Mouse (Mus musculus) erythroid progenitor cell, adult 5-6 weeks (primary cell): Measurements from ENCODE around the gene Ccp110. TPM values are rescaled to one million over a fixed set of nuclear protein-coding genes. Genes with fewer than 3 reads are reported as not detected.

Source experiments
- ATAC-seq: replicated peaks from 2 replicates; pipeline ENCODE4 v1.8.0; 2016; ENCODE audit warnings: moderate number of reproducible peaks, mild to moderate bottlenecking, moderate TSS enrichment, inconsistent platforms; ENCODE audit not compliant: poor library complexity, low FRiP score, severe bottlenecking
- total RNA-seq, 2 experiments: library from RNA; stranded (forward) in 1 of 2; stranded (reverse) in 1 of 2; fragments of 150-400 nt in 1 of 2; fragments of 186-747, 209-891 nt in 1 of 2; gene quantifications; 2 replicates each; pipeline versions ENCODE4 v1.2.3 to v1.2.4; 2015 to 2017; ENCODE audit warnings: low replicate concordance in 2 of 2

The Ccp110 gene
- 95.9 and 114 TPM in 2 replicates for total RNA-seq (2015; ENCODE audit: low replicate concordance)
- total RNA-seq (2017; ENCODE audit: low replicate concordance) = 103 and 138 TPM in 2 replicates

DNA sequence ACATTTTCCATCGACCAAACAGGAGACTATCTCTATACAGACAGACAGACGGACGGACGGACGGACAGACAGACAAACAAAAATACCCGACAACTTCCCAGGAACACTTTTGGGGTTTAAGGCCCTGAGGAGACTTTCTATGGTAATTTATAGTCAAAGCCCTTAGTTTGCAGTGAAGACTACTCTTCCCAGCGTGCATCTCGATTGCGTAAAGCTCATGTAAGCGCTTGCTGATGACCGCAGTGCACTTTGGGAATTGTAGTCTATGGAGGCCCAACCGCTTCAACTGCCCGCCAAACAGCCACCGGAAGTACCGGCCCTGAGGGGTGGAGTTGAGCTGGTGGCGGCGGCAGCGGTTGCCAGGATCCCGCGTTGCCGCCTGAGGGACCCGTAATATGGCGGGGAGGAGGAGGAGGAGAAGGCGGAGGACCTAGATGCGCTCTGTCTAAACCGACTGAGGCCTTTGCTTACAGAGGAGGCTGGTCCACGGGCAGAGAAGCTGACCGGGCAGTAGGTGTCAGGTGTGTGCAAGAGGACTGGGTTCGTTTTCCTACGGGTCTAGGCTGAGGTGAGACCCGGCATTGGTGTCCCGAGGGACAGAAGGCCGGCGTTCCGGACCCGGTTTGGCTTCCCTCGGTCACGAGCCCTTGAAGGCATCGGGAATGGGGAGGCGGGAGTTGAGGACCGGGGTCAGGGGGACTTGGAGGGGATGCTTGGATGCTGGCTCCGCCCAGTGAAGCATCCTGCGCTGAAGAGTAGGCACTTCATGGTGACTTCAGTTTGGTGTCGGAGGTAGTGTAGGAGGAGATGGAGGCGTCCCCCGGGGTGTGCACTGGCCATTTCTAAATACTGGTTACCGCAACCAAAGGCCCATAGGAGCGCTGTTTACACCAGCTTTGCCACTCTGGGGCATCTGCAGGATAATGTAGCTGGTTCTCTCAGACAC, at the start of gene Ccp110:
Gene Ccp110, plus strand, starts transcription at position 325 of the 946 bp plus-strand sequence.
- ATAC-seq = peak; percentile 99

GRCm38 (mm10) chr7:118667773-118668172, 44.6 kb upstream of the Ccp110 start:
- no peak for ATAC-seq

GRCm38 (mm10) chr7:118670142-118670541, 42.2 kb upstream of the Ccp110 start:
- no peak for ATAC-seq

- no peak for ATAC-seq
Measured at GRCm38 (mm10) chr7:118676826-118677225, 35.5 kb upstream of the Ccp110 start.

GRCm38 (mm10) chr7:118688199-118688598, 24.2 kb upstream of the Ccp110 start:
- ATAC-seq = peak; percentile 61

DNA sequence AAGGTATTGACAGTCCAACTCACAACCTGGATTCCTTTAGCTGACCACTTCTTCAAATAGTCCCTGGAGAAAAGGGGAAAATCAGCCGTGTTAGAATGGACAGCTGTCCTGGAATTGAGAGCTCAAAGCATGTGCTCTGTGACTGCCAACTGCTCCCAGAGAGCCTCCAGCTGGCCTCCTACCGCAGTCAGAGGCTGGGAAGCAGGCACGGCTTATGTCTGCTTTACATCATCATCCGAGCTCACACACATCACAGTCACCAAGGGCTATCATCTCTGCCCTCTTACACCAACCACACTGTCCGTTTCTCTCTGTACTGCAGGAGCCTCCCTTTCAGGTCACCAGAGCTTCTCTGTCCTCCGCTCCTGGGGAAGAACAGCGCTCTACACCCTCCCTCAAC, 23.3 kb upstream of the Ccp110 start:
- no peak for ATAC-seq

DNA sequence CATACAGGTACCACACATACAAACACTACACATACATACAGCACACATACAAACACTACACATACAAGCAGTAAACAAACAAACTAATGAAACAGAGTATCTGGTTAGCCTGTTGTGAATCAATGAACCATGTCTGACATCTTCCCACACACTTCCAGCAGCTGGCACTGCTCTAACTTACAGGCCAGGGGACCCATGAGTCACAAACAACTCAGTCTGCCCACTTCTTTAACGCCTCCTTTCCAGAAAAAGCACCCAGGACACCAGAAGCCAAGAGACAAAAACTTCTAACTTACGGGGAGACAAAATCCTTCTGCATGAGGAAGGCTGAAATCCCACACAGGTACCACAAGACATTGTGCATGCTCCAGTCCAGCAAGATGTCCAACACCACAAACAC, 21.1 kb upstream of the Ccp110 start:
- no peak for ATAC-seq

DNA sequence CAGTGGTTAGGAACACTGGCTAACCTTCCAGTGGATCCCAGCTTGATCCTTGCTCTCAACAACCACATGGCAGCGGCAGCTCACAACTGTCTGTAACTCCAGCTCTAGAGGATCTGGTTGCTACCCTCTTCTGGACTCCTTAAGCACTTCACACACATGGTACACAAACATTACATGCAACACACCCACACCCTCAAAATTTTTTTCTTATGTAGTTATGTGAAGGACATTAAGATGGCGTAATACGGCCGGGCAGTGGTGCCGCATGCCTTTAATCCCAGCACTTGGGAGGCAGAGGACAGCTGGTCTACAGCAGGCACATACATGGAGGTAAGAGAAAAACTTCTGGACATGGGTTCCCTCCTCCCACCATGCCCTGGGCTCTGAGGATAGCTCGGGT, 16.2 kb upstream of the Ccp110 start:
- ATAC-seq = no peak

GRCm38 (mm10) chr7:118697168-118697567, 15.2 kb upstream of the Ccp110 start:
- ATAC-seq = no peak

- no peak for ATAC-seq
Measured at GRCm38 (mm10) chr7:118698882-118699281, 13.5 kb upstream of the Ccp110 start.

DNA sequence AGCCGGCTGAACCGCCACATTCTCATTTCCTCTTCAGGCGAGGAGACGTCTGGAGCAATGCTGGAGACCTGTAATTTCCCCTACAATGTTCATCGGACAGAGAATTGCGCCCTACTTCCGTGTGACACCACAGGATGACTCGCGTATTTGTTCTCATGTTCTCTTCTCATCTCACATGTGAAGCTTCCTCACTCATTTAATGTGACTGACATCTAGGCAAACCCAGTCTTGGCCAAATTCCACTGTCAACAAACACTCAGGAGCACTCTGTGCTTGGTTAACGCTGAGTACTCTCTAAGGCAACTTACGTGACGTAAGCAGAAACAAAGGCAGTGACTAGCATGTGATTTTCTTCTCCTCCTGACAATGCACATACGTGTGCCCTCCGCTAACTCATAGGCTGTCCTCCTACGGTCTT, 9.2 kb upstream of the Ccp110 start:
- no peak for ATAC-seq

- no peak for ATAC-seq
Measured at GRCm38 (mm10) chr7:118704001-118704850, 8.1 kb upstream of the Ccp110 start.

DNA sequence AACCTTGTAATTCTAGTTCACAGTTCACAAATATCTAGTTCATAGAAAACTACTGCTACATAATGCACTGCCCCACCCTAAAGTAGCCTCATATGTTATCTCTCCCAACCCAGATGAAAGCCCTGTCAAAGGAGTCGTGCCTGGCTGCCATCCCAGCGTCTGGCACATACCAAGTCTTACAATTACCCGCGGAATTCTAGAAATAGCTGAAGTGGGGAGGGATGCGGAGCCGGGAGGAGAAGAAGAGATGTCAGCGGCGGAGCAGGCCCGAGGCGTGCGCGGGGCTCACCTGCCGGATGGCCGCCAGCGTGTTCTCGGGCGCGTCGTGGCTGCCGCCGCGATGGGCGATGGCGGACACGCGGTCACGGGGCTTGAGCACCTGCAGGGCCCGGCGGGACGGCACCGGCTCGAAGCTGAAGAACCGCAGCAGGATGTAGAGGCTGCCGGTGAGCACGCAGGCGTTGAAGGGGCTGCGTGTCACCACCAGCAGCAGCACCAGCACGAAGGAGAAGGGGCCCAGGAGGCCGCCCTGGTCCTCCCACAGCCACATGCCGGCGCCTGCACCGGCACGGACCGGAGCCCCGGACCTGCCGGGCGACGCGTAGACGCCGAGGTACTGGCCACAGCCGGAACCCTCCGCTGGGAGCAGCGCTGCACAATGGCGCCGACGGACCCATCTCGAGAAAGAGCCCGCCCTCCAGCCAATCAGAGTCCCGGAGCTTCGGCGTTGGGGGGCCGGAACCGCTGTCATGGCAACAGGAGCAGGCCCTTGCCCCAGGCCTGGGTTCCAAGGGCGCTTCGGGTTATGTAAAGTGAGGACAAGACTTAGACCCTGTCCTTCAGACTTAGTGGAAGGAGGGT, 7.0 kb upstream of the Ccp110 start, which contains the start of gene Gde1:
Gene Gde1, minus strand, starts transcription at position 678 of the 861 bp plus-strand sequence.
- peak; percentile 92 for ATAC-seq

- no peak for ATAC-seq
Measured at GRCm38 (mm10) chr7:118706051-118706450, 6.3 kb upstream of the Ccp110 start.

GRCm38 (mm10) chr7:118706488-118706887, 5.9 kb upstream of the Ccp110 start:
- no peak for ATAC-seq

- ATAC-seq = no peak
Measured at GRCm38 (mm10) chr7:118707216-118707615, 5.1 kb upstream of the Ccp110 start.

GRCm38 (mm10) chr7:118708002-118708401, 4.3 kb upstream of the Ccp110 start:
- ATAC-seq = no peak

DNA sequence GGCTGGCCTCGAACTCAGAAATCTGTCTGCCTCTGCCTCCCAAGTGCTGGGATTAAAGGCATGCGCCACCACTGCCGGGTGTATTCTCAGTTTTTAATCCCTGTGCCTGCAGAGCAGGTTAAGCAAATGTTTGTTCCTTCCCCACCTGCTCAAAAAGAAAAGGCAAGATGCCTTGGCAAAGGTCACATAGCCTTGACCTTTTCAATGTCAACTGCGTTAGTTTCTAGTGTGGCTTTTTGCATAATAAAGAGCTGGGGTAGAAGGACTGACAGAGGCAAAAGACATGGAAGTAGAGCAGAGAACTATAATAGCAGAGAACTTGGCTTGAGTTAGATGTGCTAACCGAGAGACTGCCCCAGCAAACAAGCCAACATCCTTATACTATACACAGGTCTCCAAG, 1.6 kb upstream of the Ccp110 start:
- ATAC-seq = no peak

DNA sequence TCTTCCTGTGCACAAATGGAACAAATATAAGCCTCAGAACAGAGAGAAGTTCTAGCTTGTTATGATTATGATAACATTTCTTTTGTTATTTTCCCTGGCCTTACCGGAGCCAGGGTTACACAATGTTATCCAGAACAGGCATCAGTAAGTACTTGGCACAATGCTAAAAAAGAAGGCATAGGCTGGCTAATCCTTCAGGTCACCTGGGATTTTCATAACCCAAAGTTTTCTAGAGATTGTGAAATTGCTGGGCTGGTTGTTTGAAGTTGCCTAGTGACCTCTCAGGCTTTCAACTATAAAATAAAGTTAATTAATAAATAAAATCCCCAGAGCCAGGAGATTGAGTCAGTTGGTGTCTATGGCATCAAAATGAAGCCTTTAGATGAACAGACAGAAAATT, 2.5 kb downstream of the Ccp110 start:
- no peak for ATAC-seq

DNA sequence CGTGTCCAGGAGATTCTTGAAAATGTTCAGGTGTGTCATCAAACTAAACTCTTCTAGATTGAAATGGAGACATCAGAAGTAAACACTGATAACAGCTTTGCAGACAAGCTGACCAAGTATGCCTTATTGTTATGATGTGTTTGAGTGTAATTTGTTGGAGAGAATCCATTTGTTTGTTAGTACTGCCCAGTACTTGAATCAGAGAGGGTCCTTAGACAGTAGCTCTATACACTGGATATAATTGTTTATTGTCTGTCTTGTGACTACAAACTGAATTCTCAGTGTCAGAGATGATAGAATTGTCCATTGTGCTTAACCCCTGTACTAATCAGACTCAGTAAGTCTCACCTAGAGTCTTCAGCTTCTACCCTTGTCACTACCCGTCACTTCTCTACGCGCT, 5.7 kb downstream of the Ccp110 start:
- no peak for ATAC-seq
